Mouse (Mus musculus): ENCODE measurements around the gene H1f0. TPM values are rescaled to one million over a fixed set of nuclear protein-coding genes. Genes with fewer than 3 reads are reported as not detected.
A peak's percentile ranks its signal among the peaks of the same experiment; 100 is the strongest.

The H1f0 gene
- polyA plus RNA-seq, 1 experiment, result 197 TPM

DNA sequence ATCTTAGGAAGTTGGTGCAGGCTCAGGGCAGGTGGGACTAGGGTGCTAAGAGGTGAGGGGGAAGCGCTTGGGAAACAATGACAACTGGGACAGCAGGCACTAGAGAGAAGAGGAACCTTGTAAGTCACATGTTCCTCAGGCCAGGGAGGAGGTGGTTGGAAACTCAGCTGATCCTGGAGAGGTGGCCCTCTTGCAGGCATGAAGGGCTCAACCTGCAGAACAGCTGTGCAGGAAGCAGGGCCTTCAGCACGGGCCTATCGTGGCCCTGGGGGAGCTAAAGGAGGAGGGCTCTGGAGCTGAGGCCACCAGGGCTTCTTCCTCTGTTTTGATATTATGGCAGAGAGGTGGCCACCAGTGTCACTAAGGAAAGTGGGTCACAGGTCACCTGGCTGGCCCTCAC is 31.6 kb upstream of the H1f0 start:
- 82% methylated on average over 3 of the region's 3 CpGs for WGBS
- TF ChIP-seq CTCF (IDR thresholded peaks at IDR 0.05; ENCODE audit: borderline replicate concordance, insufficient read depth, low read depth, low read length) (no peak), POLR2A (IDR thresholded peaks at IDR 0.05; ENCODE audit: borderline replicate concordance, insufficient read depth, low read length) (no peak)
- Histone ChIP-seq H3K27me3 (ENCODE audit: control insufficient read depth, insufficient read depth, low read length) (no peaks in the 10 kb centered on the region), H3K27ac (ENCODE audit: insufficient read depth, low read length) (no peak overlapping the region), H3K4me3 (replicated peaks; ENCODE audit: insufficient read depth, low read depth, low read length) (no peak overlapping the region), H3K4me1 (ENCODE audit: control insufficient read depth, insufficient read depth, low read length) (peaks cover 27% of the 10 kb centered on the region)
- no peak for DNase-seq

DNA sequence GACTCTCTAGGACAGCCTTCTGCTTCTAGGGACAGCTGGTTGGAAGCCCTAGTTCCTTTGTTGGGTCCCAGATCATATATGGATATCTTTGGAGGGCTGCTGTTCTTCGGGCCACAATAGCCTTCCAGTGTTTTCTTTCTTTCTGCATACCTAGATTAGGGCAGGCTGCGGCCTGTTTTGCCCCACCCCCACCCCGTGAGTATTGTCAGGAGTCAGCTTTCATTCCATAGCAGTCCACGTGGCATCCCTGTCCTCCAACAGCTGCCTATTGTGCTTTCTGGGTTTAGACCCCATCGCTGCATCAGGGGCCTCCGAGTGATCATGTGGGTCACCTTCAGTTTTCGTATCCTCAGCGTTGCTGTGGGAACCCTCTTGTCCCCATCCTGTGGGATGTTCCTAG is 29.9 kb upstream of the H1f0 start:
- 82% methylated on average over 8 of the region's 8 CpGs for WGBS
- Histone ChIP-seq H3K4me1 (ENCODE audit: control insufficient read depth, insufficient read depth, low read length) (peaks cover 34% of the 10 kb centered on the region), H3K27ac (ENCODE audit: insufficient read depth, low read length) (no peak overlapping the region), H3K27me3 (ENCODE audit: control insufficient read depth, insufficient read depth, low read length) (no peaks in the 10 kb centered on the region), H3K4me3 (replicated peaks; ENCODE audit: insufficient read depth, low read depth, low read length) (no peak overlapping the region)
- DNase-seq, result no peak
- TF ChIP-seq CTCF (IDR thresholded peaks at IDR 0.05; ENCODE audit: borderline replicate concordance, insufficient read depth, low read depth, low read length) (no peak), POLR2A (IDR thresholded peaks at IDR 0.05; ENCODE audit: borderline replicate concordance, insufficient read depth, low read length) (no peak)

DNA sequence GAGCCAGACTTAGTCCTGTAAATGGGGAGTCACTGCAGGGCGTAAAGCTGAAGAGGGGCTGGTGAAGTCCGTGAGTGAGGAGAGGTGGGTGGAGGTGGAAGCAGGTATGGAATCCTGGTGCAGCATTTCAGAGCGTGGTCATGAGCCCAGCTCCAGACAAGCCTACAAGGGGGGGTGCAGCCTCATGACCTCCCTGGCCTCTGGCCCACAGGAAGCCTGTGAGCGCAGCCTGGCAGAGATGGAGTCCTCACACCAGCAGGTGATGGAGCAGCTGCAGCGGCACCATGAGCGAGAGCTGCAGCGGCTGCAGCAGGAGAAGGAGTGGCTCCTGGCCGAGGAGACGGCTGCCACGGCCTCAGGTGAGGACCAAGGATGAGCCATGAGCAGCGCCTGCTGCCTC is 28.7 kb upstream of the H1f0 start:
- WGBS, result 22% methylated on average over 11 of the region's 11 CpGs
- TF ChIP-seq POLR2A (IDR thresholded peaks at IDR 0.05; ENCODE audit: borderline replicate concordance, insufficient read depth, low read length) (no peak), CTCF (IDR thresholded peaks at IDR 0.05; ENCODE audit: borderline replicate concordance, insufficient read depth, low read depth, low read length) (no peak)
- peak; percentile 54 to 55 for DNase-seq
- Histone ChIP-seq H3K27me3 (ENCODE audit: control insufficient read depth, insufficient read depth, low read length) (no peaks in the 10 kb centered on the region), H3K27ac (ENCODE audit: insufficient read depth, low read length) (peak overlapping the region; percentile 78), H3K4me3 (replicated peaks; ENCODE audit: insufficient read depth, low read depth, low read length) (no peak overlapping the region), H3K4me1 (ENCODE audit: control insufficient read depth, insufficient read depth, low read length) (peaks cover 34% of the 10 kb centered on the region)

DNA sequence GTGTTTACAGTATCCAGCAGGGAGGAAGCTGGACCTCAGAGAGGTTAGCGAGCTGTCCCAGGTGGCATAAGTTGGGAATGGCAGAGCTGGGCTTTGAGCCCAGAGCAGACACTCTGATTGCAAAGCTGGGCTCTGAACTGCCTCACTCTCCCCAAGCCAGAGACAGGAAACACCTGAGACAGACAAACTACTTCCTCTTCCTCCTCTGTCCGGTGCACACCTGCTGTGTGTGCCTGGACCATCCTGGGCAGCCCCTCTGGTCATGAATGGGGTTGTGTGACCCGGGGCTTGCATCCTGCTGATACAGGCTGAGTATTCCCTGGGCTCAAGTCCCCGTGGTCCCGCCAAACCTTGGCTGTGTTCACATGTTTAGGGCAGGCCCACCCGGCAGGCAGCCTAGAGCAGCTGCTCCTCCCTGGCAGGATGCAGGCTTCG is 27.9 kb upstream of the H1f0 start:
- Histone ChIP-seq H3K27me3 (ENCODE audit: control insufficient read depth, insufficient read depth, low read length) (no peaks in the 10 kb centered on the region), H3K27ac (ENCODE audit: insufficient read depth, low read length) (peak overlapping the region; percentile 78), H3K4me1 (ENCODE audit: control insufficient read depth, insufficient read depth, low read length) (peaks cover 34% of the 10 kb centered on the region), H3K4me3 (replicated peaks; ENCODE audit: insufficient read depth, low read depth, low read length) (peak overlapping the region; percentile 7)
- DNase-seq, result peak; percentile 70 to 79
- no peak for TF ChIP-seq POLR2A (IDR thresholded peaks at IDR 0.05; ENCODE audit: borderline replicate concordance, insufficient read depth, low read length)
- peak; percentile 15; the same call in 1 of the 2 replicates for TF ChIP-seq CTCF (IDR thresholded peaks at IDR 0.05; ENCODE audit: borderline replicate concordance, insufficient read depth, low read depth, low read length)
- WGBS, result 13% methylated on average over 7 of the region's 7 CpGs

DNA sequence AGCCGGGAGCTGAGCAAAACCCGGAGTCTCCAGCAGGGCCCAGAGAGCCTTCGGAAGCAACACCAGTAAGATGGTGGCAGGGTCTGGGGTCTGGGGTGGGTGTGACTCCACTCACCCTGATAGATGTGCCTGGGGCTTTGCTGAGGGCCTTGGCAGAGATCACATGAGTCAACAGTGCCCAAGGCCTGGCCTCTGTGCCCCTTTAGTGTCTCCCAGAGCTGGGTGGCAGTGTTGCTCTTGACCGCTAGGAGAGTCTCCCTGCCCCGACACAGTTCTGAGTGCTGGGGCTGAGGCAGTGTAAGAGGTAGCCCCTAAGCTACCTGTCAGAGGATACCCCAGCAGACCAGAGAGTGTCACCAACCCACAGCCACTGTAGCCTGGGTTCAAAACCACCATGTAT is 26.7 kb upstream of the H1f0 start:
- Histone ChIP-seq H3K4me1 (ENCODE audit: control insufficient read depth, insufficient read depth, low read length) (peaks cover 34% of the 10 kb centered on the region), H3K4me3 (replicated peaks; ENCODE audit: insufficient read depth, low read depth, low read length) (no peak overlapping the region), H3K27me3 (ENCODE audit: control insufficient read depth, insufficient read depth, low read length) (no peaks in the 10 kb centered on the region), H3K27ac (ENCODE audit: insufficient read depth, low read length) (peak overlapping the region; percentile 23; the same call in 1 of the 2 replicates)
- TF ChIP-seq CTCF (IDR thresholded peaks at IDR 0.05; ENCODE audit: borderline replicate concordance, insufficient read depth, low read depth, low read length) (no peak), POLR2A (IDR thresholded peaks at IDR 0.05; ENCODE audit: borderline replicate concordance, insufficient read depth, low read length) (no peak)
- WGBS, result 90% methylated on average over 5 of the region's 5 CpGs
- no peak for DNase-seq

DNA sequence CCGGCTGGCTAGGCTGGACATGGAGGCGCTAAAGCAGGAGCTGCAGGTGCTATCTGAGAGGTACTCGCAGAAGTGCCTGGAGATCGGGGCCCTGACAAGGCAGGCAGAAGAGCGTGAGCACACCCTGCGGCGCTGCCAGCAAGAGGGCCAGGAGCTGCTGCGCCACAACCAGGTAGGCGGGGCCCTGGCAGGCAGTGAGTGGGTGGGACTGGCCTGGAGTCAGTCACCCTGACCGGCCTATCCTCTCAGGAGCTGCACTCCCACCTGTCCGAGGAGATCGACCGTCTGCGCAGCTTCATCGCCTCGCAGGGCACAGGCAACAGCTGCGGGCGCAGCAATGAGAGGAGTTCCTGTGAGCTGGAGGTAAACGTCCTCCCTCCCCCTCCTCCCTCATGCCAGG is 26.2 kb upstream of the H1f0 start:
- Histone ChIP-seq H3K27ac (ENCODE audit: insufficient read depth, low read length) (0 out of 2 replicates have a peak overlapping the region, but pooled peaks have one; percentile 23), H3K4me3 (replicated peaks; ENCODE audit: insufficient read depth, low read depth, low read length) (no peak overlapping the region), H3K4me1 (ENCODE audit: control insufficient read depth, insufficient read depth, low read length) (peaks cover 34% of the 10 kb centered on the region), H3K27me3 (ENCODE audit: control insufficient read depth, insufficient read depth, low read length) (no peaks in the 10 kb centered on the region)
- TF ChIP-seq CTCF (IDR thresholded peaks at IDR 0.05; ENCODE audit: borderline replicate concordance, insufficient read depth, low read depth, low read length), result no peak
- no peak for TF ChIP-seq POLR2A (IDR thresholded peaks at IDR 0.05; ENCODE audit: borderline replicate concordance, insufficient read depth, low read length)
- peak; percentile 58 to 71 for DNase-seq
- 48% methylated on average over 19 of the region's 19 CpGs for WGBS

DNA sequence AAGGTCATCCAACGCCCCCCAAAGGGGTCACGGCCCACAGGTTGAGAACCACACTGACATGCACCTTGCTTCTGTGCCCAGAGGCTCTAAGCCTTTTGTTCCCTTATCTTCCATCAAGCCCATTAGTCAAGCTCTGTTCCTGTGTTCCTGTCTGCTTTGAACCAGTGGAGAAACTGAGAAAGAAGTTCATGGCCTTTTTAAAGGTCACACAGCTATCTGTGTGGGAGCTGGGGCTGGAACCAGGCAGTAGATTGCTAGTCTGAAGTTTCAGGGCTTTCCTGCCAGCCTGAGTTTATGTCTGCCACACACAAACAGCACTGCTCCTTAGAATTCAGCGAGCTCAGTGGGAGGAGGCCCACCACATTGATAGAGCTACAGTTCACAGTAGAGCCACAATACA is 25.2 kb upstream of the H1f0 start:
- no peak for DNase-seq
- TF ChIP-seq POLR2A (IDR thresholded peaks at IDR 0.05; ENCODE audit: borderline replicate concordance, insufficient read depth, low read length) (no peak), CTCF (IDR thresholded peaks at IDR 0.05; ENCODE audit: borderline replicate concordance, insufficient read depth, low read depth, low read length) (no peak)
- H3K4me1 ChIP-seq (ENCODE audit: control insufficient read depth, insufficient read depth, low read length), result peaks cover 34% of the 10 kb centered on the region
- H3K4me3 ChIP-seq (replicated peaks; ENCODE audit: insufficient read depth, low read depth, low read length), result no peak overlapping the region
- H3K27me3 ChIP-seq (ENCODE audit: control insufficient read depth, insufficient read depth, low read length), result no peaks in the 10 kb centered on the region
- H3K27ac ChIP-seq (ENCODE audit: insufficient read depth, low read length), result no peak overlapping the region
- WGBS, result 94% methylated on average over 3 of the region's 3 CpGs

DNA sequence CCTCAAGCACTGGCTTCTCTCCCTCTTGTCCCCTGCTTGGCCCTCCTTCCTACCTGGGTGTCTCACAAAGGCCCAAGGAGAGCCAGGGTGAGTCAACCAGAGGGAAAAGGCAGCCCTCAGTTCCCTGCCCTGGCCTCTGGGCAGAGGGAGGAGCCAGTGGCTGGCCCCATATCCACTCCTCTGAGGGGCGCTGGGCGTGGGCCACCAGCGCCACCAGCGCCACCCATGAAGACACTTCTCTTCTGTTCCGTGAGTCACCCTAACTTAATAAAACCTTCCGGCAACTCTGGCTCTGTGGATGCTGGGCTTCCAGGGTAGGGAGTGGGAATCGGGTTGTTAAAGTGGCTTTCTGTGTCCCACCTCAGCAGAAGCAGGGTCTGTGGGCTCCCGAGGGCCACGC is 22.7 kb upstream of the H1f0 start:
- Histone ChIP-seq H3K4me3 (replicated peaks; ENCODE audit: insufficient read depth, low read depth, low read length) (no peak overlapping the region), H3K4me1 (ENCODE audit: control insufficient read depth, insufficient read depth, low read length) (peaks cover 17% of the 10 kb centered on the region), H3K27me3 (ENCODE audit: control insufficient read depth, insufficient read depth, low read length) (no peaks in the 10 kb centered on the region), H3K27ac (ENCODE audit: insufficient read depth, low read length) (no peak overlapping the region)
- no peak for DNase-seq
- TF ChIP-seq CTCF (IDR thresholded peaks at IDR 0.05; ENCODE audit: borderline replicate concordance, insufficient read depth, low read depth, low read length) (no peak), POLR2A (IDR thresholded peaks at IDR 0.05; ENCODE audit: borderline replicate concordance, insufficient read depth, low read length) (no peak)
- WGBS, result 85% methylated on average over 9 of the region's 9 CpGs

All from cerebellum, adult 2 months (tissue).